Mouse (Mus musculus) heart, embryonic 10.5 days (tissue): ENCODE results near the gene Pla2g2e. TPM values are rescaled to one million over a fixed set of nuclear protein-coding genes. Genes with fewer than 3 reads are reported as not detected.

Source experiments
- DNase-seq: peaks from one replicate; pipeline ENCODE4 v3.0.0-alpha.2; 2017; ENCODE audit warnings: low spot score
- H3K27ac ChIP-seq: fragments of 300-500 bp; sonication (generic); 2 replicates; pipeline ENCODE4 v1.5.1; 2016; ENCODE audit warnings: mild to moderate bottlenecking
- H3K27me3 ChIP-seq: fragments of 300-500 bp; sonication (generic); 2 replicates; pipeline ENCODE4 v1.6.1; 2016; ENCODE audit warnings: mild to moderate bottlenecking; ENCODE audit not compliant: poor library complexity, insufficient read depth, severe bottlenecking
- H3K36me3 ChIP-seq: fragments of 300-500 bp; sonication (generic); 2 replicates; pipeline ENCODE4 v1.6.1; 2016; ENCODE audit warnings: mild to moderate bottlenecking, moderate library complexity
- H3K4me1 ChIP-seq: fragments of 300-500 bp; sonication (generic); 2 replicates; pipeline ENCODE4 v1.6.1; 2016; ENCODE audit warnings: mild to moderate bottlenecking
- H3K4me3 ChIP-seq: fragments of 300-500 bp; sonication (generic); 2 replicates; pipeline ENCODE4 v1.5.1; 2016; ENCODE audit warnings: mild to moderate bottlenecking, moderate library complexity
- H3K9me3 ChIP-seq: fragments of 300-500 bp; sonication (generic); 2 replicates; pipeline ENCODE4 v1.6.1; 2016; ENCODE audit warnings: mild to moderate bottlenecking, moderate library complexity
- WGBS: fragments of 180-500 bp; shearing (Covaris S2); methylation state at CpG from one replicate; pipeline ENCODE4 v1.1.7; 2016; 5-methylcytosine and 5-hydroxymethylcytosine counted together
- polyA plus RNA-seq: library from polyadenylated mRNA; unstranded; fragments of >200 nt; fragmentation: Nextera tagmentation; extraction: Ambion mirVana; gene quantifications from 2 replicates; pipeline ENCODE4 v1.2.1, GENCODE M21; 2016

Gene Pla2g2e
- not detected in 2 replicates for polyA plus RNA-seq

- H3K27me3 ChIP-seq, result peaks cover 36% of the 10 kb centered on the region
- WGBS, result 78% methylated on average over 4 of the region's 4 CpGs
- peaks cover 24% of the 10 kb centered on the region for H3K4me1 ChIP-seq
- H3K36me3 ChIP-seq, result no peaks in the 10 kb centered on the region
- H3K9me3 ChIP-seq, result no peaks in the 10 kb centered on the region
- no peak within 1 kb of the TSS for H3K4me3 ChIP-seq
- H3K27ac ChIP-seq, result no peak within 1 kb of the TSS
- no peak for DNase-seq
Measured at GRCm38 (mm10) chr4:138877731-138878130, at the start of gene Pla2g2e. TSS of gene Pla2g2e (plus strand) at chr4:138877942.

GRCm38 (mm10) chr4:138839806-138840205, 37.9 kb upstream of the Pla2g2e start:
- WGBS, result 75% methylated on average over 6 of the region's 6 CpGs
- DNase-seq, result no peak

GRCm38 (mm10) chr4:138840726-138841125, 37.0 kb upstream of the Pla2g2e start:
- Histone ChIP-seq H3K27me3 (no peaks in the 10 kb centered on the region), H3K4me3 (no peak overlapping the region), H3K4me1 (0 out of 2 replicates have a peak, but pooled peaks cover 2% of the 10 kb centered on the region), H3K36me3 (no peaks in the 10 kb centered on the region), H3K27ac (no peak overlapping the region), H3K9me3 (peaks cover 14% of the 10 kb centered on the region; the same call in 1 of the 2 replicates)
- WGBS, result 80% methylated on average over 8 of the region's 8 CpGs
- DNase-seq, result no peak

More at GRCm38 (mm10) chr4:138839806-138840205, 37.9 kb upstream of the Pla2g2e start:
- Histone ChIP-seq H3K27me3 (no peaks in the 10 kb centered on the region), H3K4me1 (0 out of 2 replicates have a peak, but pooled peaks cover 7% of the 10 kb centered on the region), H3K27ac (no peak overlapping the region), H3K4me3 (no peak overlapping the region), H3K9me3 (peaks cover 11% of the 10 kb centered on the region; the same call in 1 of the 2 replicates), H3K36me3 (no peaks in the 10 kb centered on the region)

- WGBS, result 82% methylated on average over 7 of the region's 7 CpGs
- Histone ChIP-seq H3K36me3 (no peaks in the 10 kb centered on the region), H3K9me3 (peaks cover 14% of the 10 kb centered on the region; the same call in 1 of the 2 replicates), H3K4me3 (no peak overlapping the region), H3K27me3 (no peaks in the 10 kb centered on the region), H3K4me1 (no peaks in the 10 kb centered on the region), H3K27ac (no peak overlapping the region)
- no peak for DNase-seq
Measured at GRCm38 (mm10) chr4:138841386-138841785, 36.4 kb upstream of the Pla2g2e start.

- Histone ChIP-seq H3K4me3 (no peak overlapping the region), H3K4me1 (0 out of 2 replicates have a peak, but pooled peaks cover 2% of the 10 kb centered on the region), H3K27me3 (0 out of 2 replicates have a peak, but pooled peaks cover 4% of the 10 kb centered on the region), H3K27ac (no peak overlapping the region), H3K36me3 (no peaks in the 10 kb centered on the region), H3K9me3 (no peaks in the 10 kb centered on the region)
- no peak for DNase-seq
- 9% methylated on average over 4 of the region's 4 CpGs for WGBS
Measured at GRCm38 (mm10) chr4:138851463-138851862, 26.3 kb upstream of the Pla2g2e start.

- WGBS, result 70% methylated on average over 6 of the region's 6 CpGs
- no peaks in the 10 kb centered on the region for H3K9me3 ChIP-seq
- DNase-seq, result no peak
- no peak overlapping the region for H3K27ac ChIP-seq
- 0 out of 2 replicates have a peak, but pooled peaks cover 2% of the 10 kb centered on the region for H3K4me1 ChIP-seq
- H3K36me3 ChIP-seq, result no peaks in the 10 kb centered on the region
- 0 out of 2 replicates have a peak, but pooled peaks cover 4% of the 10 kb centered on the region for H3K27me3 ChIP-seq
- H3K4me3 ChIP-seq, result no peak overlapping the region
Measured at GRCm38 (mm10) chr4:138852961-138853360, 24.8 kb upstream of the Pla2g2e start.

- 85% methylated on average over 9 of the region's 9 CpGs for WGBS
- no peak for DNase-seq
- peaks cover 13% of the 10 kb centered on the region for H3K4me1 ChIP-seq
- H3K27me3 ChIP-seq, result 0 out of 2 replicates have a peak, but pooled peaks cover 4% of the 10 kb centered on the region
- H3K36me3 ChIP-seq, result no peaks in the 10 kb centered on the region
- H3K27ac ChIP-seq, result no peak overlapping the region
- no peaks in the 10 kb centered on the region for H3K9me3 ChIP-seq
- no peak overlapping the region for H3K4me3 ChIP-seq
Measured at GRCm38 (mm10) chr4:138855092-138855632, 22.6 kb upstream of the Pla2g2e start.

- 35% methylated on average over 7 of the region's 7 CpGs for WGBS
Measured at GRCm38 (mm10) chr4:138856491-138856890, 21.3 kb upstream of the Pla2g2e start.

GRCm38 (mm10) chr4:138857576-138857975, 20.2 kb upstream of the Pla2g2e start:
- Histone ChIP-seq H3K36me3 (no peaks in the 10 kb centered on the region), H3K4me1 (peaks cover 13% of the 10 kb centered on the region), H3K27me3 (0 out of 2 replicates have a peak, but pooled peaks cover 4% of the 10 kb centered on the region), H3K4me3 (no peak overlapping the region), H3K27ac (no peak overlapping the region), H3K9me3 (no peaks in the 10 kb centered on the region)
- 86% methylated on average over 10 of the region's 10 CpGs for WGBS
- DNase-seq, result no peak

More at GRCm38 (mm10) chr4:138856491-138856890, 21.3 kb upstream of the Pla2g2e start:
- peaks cover 15% of the 10 kb centered on the region for H3K4me1 ChIP-seq
- 0 out of 2 replicates have a peak, but pooled peaks cover 4% of the 10 kb centered on the region for H3K27me3 ChIP-seq
- H3K9me3 ChIP-seq, result no peaks in the 10 kb centered on the region
- no peaks in the 10 kb centered on the region for H3K36me3 ChIP-seq
- no peak overlapping the region for H3K4me3 ChIP-seq
- DNase-seq, result no peak
- no peak overlapping the region for H3K27ac ChIP-seq

GRCm38 (mm10) chr4:138858446-138858845, 19.3 kb upstream of the Pla2g2e start:
- 73% methylated on average over 15 of the region's 15 CpGs for WGBS
- Histone ChIP-seq H3K36me3 (no peaks in the 10 kb centered on the region), H3K27ac (no peak overlapping the region), H3K4me3 (no peak overlapping the region), H3K9me3 (no peaks in the 10 kb centered on the region), H3K4me1 (peaks cover 13% of the 10 kb centered on the region), H3K27me3 (0 out of 2 replicates have a peak, but pooled peaks cover under 1% of the 10 kb centered on the region)
- no peak for DNase-seq

- WGBS, result 23% methylated on average over 9 of the region's 9 CpGs
- DNase-seq, result no peak
- peak overlapping the region; percentile 32 for H3K4me3 ChIP-seq
Measured at GRCm38 (mm10) chr4:138859245-138859644, 18.5 kb upstream of the Pla2g2e start.

GRCm38 (mm10) chr4:138859728-138860127, 18.0 kb upstream of the Pla2g2e start:
- Histone ChIP-seq H3K27ac (no peak overlapping the region), H3K4me1 (peaks cover 13% of the 10 kb centered on the region), H3K9me3 (no peaks in the 10 kb centered on the region), H3K4me3 (peak overlapping the region; percentile 32), H3K27me3 (no peaks in the 10 kb centered on the region), H3K36me3 (no peaks in the 10 kb centered on the region)
- DNase-seq, result peak; percentile 90
- WGBS, result 6% methylated on average over 13 of the region's 13 CpGs

More at GRCm38 (mm10) chr4:138859245-138859644, 18.5 kb upstream of the Pla2g2e start:
- no peaks in the 10 kb centered on the region for H3K9me3 ChIP-seq
- no peaks in the 10 kb centered on the region for H3K27me3 ChIP-seq
- H3K27ac ChIP-seq, result no peak overlapping the region
- H3K36me3 ChIP-seq, result no peaks in the 10 kb centered on the region
- peaks cover 13% of the 10 kb centered on the region for H3K4me1 ChIP-seq

GRCm38 (mm10) chr4:138863344-138863998, 14.3 kb upstream of the Pla2g2e start, which contains the start of gene Pla2g5:
TSS of gene Pla2g5 (minus strand) at chr4:138863482.
- Histone ChIP-seq H3K36me3 (no peaks in the 10 kb centered on the region), H3K9me3 (no peaks in the 10 kb centered on the region), H3K27ac (no peak within 1 kb of the TSS), H3K4me1 (peaks cover 13% of the 10 kb centered on the region), H3K27me3 (0 out of 2 replicates have a peak, but pooled peaks cover 5% of the 10 kb centered on the region), H3K4me3 (no peak within 1 kb of the TSS)
- no peak for DNase-seq
- 69% methylated on average over 10 of the region's 10 CpGs for WGBS
